Mouse (Mus musculus) brain, embryonic 14.5 days (tissue): ENCODE measurements around the gene Hk2.

Experiments used
- CTCF ChIP-seq: fragments of 200-500 bp; IDR thresholded peaks from 2 replicates; pipeline ENCODE4 v1.5.1; 2012; ENCODE audit warnings: inconsistent platforms, mild to moderate bottlenecking, moderate library complexity, borderline replicate concordance; ENCODE audit not compliant: insufficient read depth, insufficient read length; ENCODE audit errors: extremely low read depth
- POLR2A ChIP-seq: fragments of 200-500 bp; IDR thresholded peaks from 2 replicates; pipeline ENCODE4 v1.6.1; 2012; ENCODE audit warnings: mild to moderate bottlenecking, inconsistent platforms, borderline replicate concordance; ENCODE audit not compliant: poor library complexity, insufficient read depth, insufficient read length, severe bottlenecking; ENCODE audit errors: extremely low read depth

- TF ChIP-seq POLR2A (no peak), CTCF (no peak)
Observed at GRCm38 (mm10) chr6:82765261-82765660, 9.0 kb downstream of the Hk2 start.
